Mouse (Mus musculus) cerebellum, postnatal 25 days (tissue): ENCODE measurements around the gene Cspg5.
A peak's percentile ranks its signal among the peaks of the same experiment; 100 is the strongest.

ENCODE experiments used
- DNase-seq, 2 experiments: peaks; one replicate each; pipeline ENCODE4 v3.0.0; 2021; ENCODE audit warnings: mixed read lengths in 2 of 2

Gene Cspg5

DNA sequence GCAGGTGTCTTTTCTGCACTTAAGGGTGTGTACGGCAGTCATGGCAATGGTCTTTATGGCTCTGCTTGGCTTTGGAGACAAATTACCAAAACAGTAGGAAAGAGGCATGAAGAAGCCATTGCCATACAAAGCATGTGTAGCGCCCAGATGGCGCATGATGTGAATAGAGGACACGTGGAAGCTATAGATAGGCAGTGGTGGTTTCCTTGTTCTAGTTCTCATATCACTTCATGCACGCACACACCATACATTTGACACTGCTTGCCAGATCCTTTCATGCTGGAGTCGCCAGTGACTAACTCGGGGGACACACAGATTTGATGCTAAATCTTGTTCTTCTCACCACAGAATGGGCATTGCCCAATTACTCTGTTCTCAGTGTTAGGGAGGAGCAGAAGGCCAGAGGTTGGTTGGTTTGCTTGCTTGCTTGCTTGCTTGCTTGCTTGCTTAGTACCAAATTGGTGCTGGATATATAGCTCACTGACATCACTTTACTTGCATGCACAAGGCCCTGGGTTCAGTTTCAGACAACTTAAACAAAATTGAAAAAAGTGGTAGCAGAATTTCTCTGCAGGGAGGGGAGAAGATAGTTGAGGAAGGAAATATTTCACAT is at the start of gene Cspg5:
Gene Cspg5, plus strand, starts transcription at position 563 of the 613 bp plus-strand sequence.
- DNase-seq = no peak

GRCm38 (mm10) chr9:110199870-110200269 is 43.7 kb upstream of the Cspg5 start:
- no peak for DNase-seq

DNA sequence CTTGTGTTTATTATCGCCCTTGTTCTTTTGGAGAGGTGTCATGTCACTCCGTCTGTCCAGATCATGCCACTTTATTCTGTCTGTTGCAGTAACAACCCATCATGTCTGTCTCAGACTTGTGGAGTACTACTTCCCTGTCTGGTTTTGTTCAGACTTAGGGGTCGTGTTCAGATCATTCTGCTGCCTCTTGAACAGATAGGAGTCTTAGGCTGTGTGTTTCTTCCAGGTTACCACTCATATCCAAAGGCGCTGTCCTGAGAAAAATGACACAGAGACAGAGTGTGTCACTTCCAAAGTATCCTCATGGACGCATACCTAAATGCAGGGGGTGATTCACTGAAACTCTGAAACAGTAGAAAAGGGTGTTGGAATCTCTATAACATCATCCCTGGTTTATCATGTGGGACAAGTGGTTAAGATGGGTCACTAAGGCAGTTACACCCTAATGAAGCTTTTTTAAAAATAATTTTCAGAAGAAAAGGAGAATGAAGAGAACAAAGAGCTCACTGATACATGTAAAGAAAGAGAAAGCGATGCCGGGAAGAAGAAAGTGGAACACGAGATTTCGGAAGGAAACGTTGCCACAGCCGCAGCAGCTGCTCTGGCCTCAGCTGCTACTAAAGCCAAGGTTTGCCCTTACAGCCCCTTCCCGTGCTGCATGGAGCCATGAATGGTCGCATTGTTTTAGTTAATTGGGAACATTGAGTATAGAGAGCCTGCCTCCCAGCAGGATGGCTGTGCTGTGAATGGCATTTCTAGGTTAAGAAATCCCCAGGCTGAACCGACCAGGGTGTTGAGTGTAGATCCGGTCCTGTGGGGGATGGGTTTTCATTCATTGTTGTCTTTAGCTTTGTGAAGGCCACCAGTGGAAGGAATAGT is 37.8 kb upstream of the Cspg5 start:
- peak; percentile 23 to 37 for DNase-seq

DNA sequence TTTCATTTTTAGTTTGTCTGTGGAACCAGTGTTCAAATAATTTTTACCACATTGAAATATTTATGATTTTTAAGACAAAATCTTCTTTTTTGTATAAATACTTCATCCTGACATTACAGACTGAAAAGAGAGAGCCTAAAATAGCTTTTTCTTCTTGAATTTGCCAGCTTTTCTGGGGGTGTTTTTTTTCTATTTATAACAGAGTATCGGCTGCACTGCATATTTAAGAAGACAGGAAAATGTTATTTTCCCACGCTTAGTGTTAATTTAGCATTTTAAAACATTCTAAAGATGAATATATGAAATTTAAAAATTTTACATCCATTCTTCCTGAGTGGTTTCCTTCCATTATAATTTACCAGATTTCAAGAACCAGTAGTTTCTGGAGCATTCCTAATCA is 37.1 kb upstream of the Cspg5 start:
- no peak for DNase-seq

- DNase-seq = no peak
Observed at GRCm38 (mm10) chr9:110208265-110208664, 35.3 kb upstream of the Cspg5 start.

DNA sequence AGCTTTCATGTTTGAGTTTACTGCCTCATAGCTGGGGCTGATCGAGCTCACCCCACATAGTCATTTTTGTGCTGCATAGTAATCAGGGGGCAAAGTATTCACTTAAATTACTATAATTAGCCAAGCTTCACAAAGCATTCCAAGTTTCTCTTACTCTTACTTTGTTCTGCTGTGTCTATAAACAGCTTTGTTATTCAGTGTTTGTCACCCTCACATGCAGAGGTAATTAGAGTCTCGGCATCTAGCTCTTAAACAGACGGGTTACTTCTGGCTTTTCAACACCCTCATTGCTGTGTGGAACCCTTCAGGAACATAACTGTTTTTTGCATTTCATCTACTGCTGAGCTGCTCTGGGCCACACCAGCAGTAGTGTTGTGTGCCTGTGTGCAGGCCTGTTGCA is 34.6 kb upstream of the Cspg5 start:
- DNase-seq = no peak

- DNase-seq = no peak
Observed at GRCm38 (mm10) chr9:110224273-110224672, 19.3 kb upstream of the Cspg5 start.

- no peak for DNase-seq
Observed at GRCm38 (mm10) chr9:110226191-110226590, 17.4 kb upstream of the Cspg5 start.

DNA sequence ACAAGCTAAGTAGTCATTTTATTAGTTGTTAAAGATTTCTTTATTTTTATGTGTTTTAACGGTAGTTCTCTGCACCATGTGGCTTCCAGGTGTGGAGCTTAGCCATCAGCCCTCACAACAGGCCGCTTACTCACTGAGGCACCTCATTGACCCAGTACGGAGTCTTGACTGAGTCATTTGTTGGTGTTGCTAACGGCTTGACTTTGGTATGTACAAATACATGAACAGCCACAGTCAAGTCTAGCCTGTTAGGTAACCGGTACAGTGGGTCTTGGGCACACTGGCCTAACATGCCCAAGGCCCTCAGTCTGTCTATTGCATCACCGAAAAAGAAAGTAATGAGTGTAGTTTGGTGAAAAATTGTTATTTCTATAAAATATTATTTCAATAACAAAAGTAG is 14.9 kb upstream of the Cspg5 start:
- DNase-seq = no peak

- DNase-seq = peak in 1 of 2 experiments; percentile 16
Observed at GRCm38 (mm10) chr9:110229112-110229511, 14.5 kb upstream of the Cspg5 start.

GRCm38 (mm10) chr9:110229566-110230248 is 13.9 kb upstream of the Cspg5 start:
- peak; percentile 44 to 52 for DNase-seq

- DNase-seq = peak; percentile 87 to 89
Observed at GRCm38 (mm10) chr9:110230395-110231071, 13.1 kb upstream of the Cspg5 start.

DNA sequence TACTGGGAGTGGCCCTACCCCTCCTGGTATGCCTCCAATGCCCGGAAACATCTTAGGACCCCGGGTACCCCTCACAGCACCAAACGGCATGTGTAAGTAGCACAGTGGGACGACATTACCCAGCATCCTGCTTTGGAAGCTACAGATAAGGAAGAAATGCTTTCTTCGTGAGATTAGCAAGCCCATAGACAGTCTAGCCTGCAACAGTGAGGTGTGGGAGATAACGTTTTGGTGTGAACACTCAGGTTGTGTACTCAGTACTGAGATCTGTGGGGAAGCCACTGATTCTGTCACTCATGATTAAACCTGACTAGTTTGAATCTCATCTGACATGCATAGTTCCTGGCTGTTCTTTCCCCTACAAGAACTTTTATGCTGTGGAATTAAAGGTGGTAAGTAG is 8.6 kb upstream of the Cspg5 start:
- no peak for DNase-seq

DNA sequence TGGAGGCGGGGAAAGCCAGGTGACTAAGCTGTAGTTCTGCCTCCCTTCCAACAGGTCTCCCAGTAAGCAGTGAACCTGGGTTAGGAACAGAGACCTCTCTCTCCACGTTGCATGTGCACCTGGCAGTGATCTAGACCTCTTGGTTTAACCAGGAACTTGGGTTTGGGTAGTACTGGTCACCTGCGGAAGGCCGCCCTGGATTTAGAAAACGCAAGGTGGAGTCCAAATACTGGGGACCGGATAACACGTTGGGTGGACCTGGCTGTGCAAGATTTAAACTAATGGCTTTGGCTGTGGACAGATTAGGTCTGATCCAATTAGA is 945 bp downstream of the Cspg5 start:
- no peak for DNase-seq

GRCm38 (mm10) chr9:110244889-110245589 is 1.5 kb downstream of the Cspg5 start:
- DNase-seq = peak; percentile 82 to 85

DNA sequence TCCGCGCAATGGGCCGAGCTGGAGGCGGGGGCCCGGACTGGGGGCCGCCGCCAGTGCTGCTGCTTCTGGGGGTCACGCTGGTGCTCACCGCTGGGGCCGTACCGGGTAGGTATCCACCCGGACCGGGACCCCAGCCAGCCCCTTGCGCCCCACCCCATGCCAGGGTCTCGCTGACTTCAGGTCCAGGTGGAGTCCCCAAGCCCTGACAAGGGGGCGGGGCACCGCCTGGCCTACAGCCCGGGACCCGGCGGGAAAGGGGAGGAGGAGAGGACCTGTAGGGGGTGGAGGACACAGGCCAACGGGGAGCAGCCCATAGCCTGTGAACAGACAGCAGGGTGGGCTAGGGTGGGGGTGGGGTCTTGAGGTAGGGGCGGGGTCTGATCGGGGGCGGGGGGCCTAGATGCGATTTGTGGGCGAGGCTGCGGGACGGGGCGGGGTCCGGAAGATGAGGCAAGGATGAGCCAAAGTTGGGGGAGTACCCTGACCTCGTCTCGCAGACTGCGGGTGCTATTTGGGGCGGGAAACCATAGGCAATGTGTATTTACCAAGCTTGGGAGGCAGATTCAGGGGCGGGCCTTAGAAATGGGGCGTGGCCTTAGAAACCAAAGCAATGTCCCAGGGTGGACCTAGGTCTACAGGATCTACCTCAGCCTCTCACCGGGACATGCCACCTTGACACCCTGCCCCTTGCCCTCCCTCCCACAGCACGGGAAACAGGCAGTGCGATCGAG is 2.2 kb downstream of the Cspg5 start:
- peak; percentile 73 to 81 for DNase-seq

DNA sequence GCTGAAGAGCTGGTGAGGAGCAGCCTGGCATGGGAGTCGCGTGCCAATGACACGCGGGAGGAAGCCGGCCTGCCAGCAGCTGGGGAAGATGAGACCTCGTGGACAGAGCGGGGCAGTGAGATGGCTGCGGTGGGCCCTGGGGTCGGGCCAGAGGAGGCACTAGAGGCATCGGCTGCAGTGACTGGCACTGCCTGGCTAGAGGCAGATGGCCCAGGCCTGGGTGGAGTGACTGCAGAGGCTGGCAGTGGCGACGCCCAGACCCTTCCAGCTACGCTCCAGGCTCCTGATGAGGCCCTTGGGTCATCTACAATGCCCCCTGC is 2.7 kb downstream of the Cspg5 start:
- DNase-seq = no peak

- no peak for DNase-seq
Observed at GRCm38 (mm10) chr9:110247049-110247448, 3.5 kb downstream of the Cspg5 start.

GRCm38 (mm10) chr9:110248861-110249260 is 5.3 kb downstream of the Cspg5 start:
- no peak for DNase-seq

DNA sequence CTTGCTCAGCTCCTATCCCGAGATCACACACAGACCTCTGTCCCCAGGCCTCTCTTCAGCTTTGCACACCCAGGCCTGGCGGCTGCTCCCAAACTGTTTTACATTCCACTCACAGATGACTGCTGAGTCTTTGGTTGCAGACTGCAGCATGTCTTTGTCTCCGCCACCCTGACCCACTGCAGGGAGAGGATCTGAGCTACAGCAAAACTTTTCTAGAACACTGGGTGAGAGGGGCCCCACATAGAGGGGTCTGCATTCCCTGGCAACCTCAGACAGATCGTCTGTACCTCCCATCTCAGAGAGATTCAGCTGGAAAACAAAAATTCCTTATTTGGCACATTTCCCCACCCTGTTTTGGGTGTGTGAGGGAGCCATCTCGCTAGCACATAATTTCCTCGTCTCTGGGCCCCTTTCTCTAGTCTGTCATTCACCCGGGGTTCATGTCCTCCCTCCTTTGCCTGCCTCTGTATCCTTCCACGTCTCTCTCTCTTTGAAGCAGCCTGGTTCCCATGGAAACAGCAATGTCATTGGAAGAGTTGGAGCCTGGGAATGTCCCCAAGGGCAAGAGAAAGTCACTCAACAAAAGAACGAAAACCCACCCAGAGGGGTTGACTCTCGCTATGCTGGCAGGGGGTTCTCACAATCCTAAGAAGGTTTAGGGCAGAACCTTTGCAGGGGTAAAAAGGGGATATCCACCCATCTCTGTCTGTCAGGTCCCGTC is 6.4 kb downstream of the Cspg5 start:
- DNase-seq = peak in 1 of 2 experiments; percentile 22

GRCm38 (mm10) chr9:110250776-110251175 is 7.2 kb downstream of the Cspg5 start:
- peak; percentile 44 to 48 for DNase-seq
